Mouse (Mus musculus) layer of hippocampus, postnatal 14 days (tissue): ENCODE measurements at regions not wholly inside any gene's neighbourhood (a gene's known extent, or its start where the extent isn't known, plus 50 kb on each side); places are given as distances from the start of the nearest gene placed in this dataset.
A peak's percentile ranks its signal among the peaks of the same experiment; 100 is the strongest.
"Not testable (repeated sequence)": the region's sequence is repeated elsewhere in the genome, so short reads cannot be mapped to it uniquely, and the experiment has no call there.

Source experiments
- DNase-seq, 2 experiments: peaks; one replicate each; pipeline ENCODE4 v3.0.0; 2021 to 2022; ENCODE audit warnings: low spot score in 2 of 2, mixed read lengths in 1 of 2

DNA sequence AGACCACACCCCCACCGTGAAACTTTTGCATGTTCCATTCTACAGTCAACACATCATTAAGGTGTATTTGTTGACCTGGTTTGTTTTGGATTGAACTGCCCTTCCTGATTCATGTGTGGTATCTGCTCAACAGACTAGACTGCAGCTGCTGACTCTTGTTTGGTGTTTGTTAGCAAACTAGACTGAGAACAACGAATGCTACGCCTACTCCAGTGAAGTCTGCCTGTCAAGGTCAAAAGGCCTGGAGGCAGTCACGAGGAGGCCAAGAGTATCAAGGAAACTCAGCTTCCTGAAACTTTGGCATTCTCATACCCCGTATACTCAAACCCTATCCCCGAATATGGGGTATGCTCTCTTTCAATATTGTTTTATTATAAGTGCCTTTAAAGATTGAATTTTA, 194.2 kb upstream of the Spin1 start:
- DNase-seq, result not testable (repeated sequence)

DNA sequence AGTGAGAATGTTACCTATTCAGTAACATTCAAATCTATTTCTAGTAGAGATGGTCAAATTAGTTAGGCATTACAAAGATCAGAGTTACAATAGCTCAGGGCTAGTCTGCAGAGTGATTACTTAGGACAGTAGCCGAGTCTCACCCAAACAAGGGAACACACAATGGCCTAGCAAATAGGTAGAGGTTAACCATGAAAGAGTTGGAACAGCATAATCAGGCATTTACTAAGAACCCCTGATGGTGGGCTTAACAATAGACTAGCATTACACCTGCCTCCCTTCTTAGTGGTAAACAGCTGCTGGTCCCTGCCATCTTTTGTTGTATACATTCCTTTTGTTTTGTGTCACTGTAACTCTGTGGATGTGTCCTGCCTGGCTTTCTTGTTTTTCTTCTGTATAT, 193.8 kb upstream of the Spin1 start:
- DNase-seq, result no peak

DNA sequence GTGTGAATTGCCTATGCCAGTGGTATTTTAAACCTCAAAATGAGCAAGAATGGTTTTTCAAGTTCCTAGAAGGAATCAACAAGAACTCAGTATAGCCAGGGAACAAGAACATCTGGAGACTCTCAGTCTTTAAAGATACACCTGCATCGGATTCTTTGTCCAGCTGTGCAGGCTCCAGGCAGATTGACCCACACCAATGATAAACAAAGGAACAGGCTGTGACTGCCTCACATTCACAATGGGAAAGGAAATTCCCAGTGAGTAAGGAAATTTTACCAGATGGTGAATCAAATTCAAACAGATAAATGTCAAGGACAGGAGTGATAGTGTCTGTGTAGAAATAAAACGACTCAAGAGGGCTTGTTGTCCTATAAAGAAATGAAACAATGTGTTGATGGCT, 187.9 kb upstream of the Spin1 start:
- DNase-seq, result not testable (repeated sequence)

DNA sequence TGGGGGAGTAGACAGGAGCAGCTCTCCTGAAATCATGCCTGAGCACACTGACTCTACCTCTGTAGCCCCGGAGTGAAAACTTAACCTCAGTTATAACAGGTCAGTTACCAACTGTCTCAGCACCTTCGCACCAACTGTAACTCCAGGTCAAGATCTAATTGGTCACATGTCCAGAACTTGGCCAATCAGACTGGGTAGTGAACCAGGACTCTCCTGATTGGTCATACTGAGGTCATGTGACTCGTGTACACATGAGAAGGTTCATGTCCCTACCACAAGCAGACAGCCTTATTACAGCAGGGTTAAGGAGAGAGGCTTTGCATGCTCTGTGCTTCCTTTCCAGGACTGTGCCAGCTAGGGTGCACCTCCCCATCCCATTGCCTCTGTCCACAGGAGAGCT, 166.7 kb upstream of the Spin1 start:
- DNase-seq, result not testable (repeated sequence)

DNA sequence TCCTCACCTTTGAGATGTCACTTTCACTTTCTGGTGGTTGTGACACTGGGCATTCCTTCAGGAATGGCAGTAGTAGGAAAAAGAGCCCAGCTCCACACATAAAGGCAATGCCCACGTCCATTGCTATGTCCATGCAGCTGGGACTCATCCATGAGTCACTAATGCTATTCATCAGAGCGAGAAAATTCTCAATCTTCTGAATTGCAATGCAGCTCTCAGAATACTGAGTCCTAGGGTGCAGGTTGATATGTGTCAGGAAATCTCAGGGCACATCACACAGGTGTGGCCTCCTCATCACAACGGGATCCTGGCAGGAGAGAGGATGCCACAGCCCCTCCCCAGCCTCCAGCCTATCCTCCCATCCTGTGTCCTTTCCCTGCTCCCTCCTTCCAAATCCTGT, 158.1 kb upstream of the Spin1 start:
- DNase-seq, result no peak

DNA sequence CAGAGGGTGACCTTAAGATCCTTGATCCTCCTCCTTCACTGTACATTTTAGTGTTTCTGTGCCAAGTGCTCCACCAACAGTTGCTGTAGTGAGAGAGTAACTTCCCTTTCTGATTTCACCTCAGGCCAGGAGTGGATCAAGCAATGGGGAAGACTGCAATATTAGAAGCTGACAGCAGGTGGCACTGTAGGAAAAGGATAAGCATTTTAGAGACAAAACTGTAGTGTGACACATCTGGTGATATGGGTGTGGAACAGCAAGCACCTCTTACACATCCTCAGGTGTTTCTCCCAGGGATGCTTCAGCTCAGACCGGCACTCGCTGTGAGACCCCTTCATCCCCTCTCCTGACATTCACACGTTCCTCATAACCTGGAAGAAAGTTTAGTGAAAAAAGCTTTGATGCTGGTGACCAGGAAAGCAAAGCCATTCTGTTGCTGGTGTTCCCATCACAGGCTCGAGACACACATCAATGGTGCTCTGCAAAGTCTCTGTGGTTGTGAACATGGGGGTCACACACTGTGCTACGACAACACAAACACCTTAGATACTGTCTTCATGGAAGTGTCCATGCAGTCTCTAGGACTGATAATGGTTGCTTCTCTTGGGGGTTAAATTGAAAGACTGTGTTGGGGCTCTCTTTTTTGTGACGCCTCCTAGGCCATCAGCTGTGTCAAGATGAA, 151.0 kb upstream of the Spin1 start:
- peak; percentile 80 to 89 for DNase-seq

DNA sequence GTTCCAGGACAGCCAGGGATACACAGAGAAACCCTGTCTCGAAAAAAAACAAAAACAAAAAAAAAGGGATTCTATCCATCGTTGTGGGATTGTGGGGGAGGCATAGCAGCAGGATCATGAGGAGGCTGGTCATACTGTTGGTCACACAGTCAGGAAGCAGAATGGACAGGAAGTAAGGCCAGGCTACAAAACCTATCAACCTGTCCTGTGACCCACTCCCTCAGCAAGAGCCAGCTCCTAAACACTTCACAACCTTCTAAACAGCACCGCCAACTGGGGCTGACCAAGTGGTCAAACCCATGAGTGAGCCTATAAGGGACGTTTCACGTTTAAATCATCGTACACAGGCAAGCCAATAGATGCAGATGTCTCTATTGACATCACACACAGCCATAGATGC, 146.0 kb upstream of the Spin1 start:
- no peak for DNase-seq

DNA sequence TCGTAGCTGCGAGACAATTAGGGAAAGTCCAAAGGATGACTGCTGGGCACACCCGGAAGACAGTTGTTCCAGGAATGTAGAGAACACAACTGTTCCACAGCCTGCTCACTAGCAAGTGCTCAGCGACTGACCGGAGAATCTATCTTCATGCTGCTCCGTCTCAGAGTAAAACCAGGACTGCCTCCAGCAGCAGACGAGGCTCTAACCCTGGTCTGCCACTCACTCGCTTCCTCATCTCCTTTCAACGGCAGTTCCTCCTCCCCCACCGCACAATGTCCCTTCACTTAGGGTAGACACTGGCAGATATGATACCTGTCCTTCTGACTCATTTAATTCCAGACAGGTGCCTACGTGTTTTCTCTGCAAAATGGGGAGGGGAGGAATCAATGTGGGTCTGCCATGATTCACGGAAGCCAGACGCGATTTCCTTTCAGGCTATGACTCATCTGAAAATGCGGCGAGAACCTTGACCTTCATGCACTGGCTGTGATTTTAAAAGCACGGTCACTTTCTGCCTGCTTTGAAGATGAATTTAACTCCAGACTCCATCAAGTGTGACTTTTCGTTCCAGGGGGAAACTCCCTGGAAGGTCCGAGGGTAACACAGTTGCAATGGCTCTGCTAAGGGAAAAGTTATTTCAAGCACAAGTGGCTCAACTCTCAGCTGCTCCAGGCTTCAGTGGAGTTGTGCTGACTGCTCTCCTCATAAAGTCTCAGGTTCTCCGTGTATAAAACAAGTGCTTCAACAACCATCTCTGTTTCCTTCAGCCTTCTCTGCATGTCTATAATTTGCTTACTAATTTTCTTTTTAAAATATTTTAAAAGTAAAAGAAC, 142.4 kb upstream of the Spin1 start:
- no peak for DNase-seq

DNA sequence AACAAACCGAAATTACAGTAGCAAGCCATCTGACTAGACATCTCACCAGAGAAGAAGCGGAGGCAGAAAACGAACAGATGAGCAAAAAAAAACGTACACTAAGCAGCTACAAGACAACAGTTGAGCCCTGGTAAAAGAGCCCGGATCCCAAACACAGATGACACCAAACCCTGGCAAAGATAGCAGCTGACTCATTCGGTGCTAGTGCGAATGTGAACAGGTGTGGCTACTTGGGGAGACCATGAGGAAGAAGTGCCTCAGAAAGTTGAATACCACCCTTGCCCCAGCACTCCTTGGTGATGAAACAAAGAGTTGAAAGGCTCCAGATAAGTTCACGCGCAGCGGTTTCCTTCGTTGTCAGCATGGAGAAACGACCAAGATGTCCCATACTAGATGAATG, 139.8 kb upstream of the Spin1 start:
- no peak for DNase-seq

DNA sequence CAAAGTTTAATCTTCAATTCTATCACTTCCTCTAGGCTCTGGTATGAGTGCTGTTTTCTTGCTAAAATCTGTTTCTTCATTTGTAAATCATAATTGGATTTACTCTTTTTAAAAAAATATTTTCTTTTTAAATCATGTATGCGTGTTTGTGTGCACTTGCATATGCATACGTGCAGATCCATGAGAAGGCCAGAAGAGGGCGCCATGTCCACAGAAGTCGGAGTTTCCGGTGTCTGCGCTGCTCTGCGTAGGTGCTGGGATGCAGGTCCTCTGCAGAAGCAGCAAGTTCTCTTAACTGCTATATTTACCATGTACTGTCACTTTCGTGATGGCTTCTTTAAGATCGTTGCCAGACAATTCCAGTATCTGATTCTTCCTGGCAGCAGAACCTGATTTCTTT, 136.6 kb upstream of the Spin1 start:
- DNase-seq, result no peak

DNA sequence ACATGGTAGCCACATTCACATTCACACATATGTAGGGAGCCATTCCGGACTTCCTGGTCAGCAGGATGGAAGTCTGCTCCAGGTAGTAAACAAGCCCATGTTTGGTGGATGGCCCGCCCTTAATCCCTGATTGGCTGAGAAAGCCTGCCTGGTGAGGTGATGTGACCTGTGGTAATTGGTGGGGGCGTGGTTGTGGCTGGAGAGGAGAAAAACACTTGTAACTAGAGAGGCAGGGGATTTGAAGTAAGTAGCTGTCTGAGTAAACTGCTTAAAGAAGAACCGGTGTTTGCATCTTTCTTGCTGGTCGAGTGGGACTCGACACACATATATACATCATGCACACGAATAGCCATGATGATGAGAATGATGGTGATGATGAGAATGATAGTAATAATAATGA, 135.6 kb upstream of the Spin1 start:
- DNase-seq, result not testable (repeated sequence)

DNA sequence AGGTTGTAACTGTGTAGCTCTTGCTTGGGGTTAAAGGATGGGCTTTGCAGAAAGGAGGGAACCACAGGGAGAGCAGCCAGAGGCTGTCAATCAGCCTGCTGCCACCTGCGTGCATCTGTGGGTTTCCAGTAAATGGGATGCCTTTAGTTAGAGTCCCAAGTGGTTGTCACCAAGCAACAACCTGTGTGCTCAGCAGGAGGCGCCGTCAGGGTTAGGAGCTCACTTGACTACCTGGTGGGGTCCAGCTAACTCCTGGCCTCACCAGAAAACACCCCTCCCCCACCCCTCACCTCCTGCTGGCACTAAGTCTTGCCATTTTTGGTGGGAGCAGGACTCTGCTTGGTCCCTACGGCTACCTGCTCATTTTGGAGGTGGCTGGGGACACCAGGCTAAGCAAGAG, 135.0 kb upstream of the Spin1 start:
- no peak for DNase-seq

DNA sequence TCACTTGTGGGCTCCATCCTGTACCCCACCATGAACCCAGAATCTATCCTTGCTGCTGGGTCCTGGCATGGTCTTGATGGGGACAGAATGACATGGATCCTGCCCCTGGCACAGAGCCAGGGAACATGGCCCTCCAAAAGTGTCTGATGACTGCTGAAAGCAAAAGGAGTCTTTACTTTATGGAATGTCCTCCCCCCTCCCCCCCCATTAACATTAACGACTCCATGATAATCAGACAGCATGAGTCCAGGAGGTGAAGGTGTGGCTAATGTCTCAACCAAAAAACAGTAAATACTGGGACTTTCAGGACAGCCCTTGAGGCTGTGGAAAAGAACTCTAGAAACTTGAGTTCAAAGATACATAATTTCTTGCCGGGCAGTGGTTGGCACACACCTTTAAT, 133.9 kb upstream of the Spin1 start:
- no peak for DNase-seq

DNA sequence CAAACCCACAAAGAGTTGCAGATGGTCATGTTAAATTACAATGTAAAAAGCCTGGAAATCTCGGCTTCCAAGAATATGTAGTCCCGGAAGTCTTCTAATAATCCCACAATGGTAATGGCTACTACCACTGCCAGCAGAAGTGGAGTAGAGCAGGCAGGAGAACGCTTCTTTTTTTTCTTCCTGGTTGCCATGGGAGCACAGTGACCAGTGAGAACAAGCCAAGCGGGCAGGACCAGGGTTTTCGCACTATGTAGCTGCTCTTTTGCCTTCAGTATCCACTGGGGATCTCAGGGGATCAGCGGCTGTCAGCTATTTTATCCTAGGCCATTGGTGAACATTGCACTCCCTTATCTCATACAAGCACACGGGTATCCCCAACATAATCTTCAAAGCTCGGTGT, 127.3 kb upstream of the Spin1 start:
- no peak for DNase-seq

DNA sequence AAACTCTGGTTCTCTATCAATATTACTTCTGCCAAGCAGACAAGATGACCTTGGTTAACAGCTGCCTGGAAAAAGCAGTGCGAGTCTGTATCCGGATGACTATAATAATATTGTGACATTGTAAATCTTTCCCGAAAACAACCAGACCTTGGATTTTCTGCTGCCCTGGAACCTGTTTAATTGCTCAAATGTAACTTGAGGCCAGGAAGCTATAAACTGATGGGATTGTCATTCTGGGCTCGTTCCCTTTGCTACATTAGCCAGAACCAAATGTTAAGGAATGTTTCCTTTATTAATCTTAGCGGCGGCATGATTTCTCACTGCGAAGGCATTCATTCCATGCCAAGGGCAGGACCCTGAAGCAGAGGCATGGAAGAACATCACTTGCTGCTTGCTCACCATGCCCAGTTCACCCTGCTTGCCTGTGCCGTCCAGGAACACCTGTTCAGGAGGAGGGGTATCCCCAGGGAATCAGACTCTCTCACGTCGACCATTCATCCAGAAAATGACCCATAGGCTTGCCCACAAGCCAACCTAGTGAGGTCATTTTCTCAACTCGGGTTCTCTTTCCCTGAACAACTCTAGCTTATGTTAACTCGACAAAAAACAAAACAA, 125.3 kb upstream of the Spin1 start:
- DNase-seq, result no peak

DNA sequence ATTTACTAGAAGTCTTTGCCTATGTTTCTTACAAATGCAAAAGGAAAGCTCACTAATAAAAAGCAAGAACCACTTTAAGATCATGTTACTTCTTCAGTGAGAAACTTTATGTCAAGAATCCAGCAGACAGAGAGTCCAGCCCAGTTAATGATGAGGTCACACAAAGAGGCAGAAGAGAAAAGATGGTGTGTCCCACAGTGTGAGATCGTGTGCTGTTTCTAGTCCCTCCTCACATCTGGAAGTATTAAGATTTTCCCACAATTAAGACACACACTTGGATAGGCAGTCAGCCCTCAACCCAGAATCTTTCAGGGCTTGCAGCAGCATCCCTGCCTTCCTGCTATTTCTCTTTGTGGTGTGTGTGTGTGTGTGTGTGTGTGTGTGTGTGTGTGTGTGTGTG, 118.7 kb upstream of the Spin1 start:
- DNase-seq, result no peak

DNA sequence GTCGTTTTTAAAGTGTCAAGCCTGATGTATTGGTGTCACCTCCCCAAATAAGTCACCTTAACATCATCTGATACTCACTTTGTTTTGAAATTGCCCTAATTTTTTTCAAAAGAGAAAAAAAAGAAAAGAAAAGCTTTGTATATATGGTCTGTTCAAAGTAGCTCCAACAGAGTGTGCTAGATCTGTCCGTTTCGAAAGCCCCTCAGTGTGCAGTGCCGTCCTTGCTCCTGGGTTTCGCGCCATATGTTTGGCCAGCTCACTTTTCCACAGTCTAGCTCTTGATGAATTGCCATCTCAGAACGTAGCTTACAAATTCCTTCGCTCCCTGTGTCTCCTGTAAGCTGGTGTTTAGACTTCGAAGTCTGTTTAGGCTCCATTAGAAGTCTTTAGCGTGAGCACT, 117.7 kb upstream of the Spin1 start:
- DNase-seq, result no peak

DNA sequence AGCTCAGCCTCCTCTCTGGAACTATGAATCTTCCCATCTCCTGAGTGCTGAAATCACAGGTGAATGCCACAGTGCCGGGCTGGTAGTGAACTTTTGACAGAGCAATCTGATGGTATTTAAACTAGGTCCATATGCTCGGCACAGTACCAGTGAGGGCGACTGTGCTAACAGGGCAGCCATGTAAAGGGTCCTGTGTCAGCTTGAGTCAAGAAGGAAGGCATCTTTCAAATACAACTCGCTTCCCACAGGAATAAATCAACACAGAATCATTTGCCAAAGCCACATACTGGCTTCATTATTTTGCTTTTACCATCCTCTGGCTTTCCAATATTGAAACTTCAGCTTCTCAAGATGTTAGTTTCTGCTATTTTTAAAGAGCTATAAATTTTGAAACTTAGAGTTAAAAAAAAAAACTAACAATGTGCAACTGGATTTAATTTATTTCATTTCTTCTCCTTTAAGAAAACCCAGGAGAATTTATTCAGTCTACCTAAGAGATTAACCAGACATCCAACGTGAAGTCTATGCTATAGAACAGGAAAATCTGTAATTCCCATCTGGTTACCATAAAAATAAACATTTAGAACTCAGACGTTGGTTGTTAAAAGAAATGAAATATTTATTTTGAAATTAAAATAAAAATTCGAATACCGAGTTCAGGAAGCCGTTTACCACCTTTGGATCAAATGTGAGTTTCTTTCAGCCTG, 108.8 kb upstream of the Spin1 start:
- DNase-seq, result no peak

DNA sequence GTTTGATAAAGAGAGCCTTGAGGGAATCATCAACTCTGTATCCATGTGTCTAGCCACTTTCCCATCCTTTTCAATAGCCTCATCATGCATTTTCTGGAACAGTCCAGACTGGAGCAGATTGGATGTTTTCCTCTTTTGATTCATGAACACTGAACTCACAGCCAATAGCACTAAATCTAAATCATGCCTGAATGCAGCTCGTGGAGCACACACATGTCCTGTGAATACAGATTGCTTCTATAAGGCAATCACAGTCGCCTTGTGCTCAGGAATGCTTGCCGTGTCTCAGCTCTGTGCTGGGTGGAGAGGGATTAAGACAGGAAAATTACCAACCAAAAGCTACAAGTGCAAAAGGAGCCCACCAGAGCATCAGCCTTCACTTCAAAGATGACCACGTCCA, 100.9 kb upstream of the Spin1 start:
- DNase-seq, result peak in 1 of 2 experiments; percentile 8

DNA sequence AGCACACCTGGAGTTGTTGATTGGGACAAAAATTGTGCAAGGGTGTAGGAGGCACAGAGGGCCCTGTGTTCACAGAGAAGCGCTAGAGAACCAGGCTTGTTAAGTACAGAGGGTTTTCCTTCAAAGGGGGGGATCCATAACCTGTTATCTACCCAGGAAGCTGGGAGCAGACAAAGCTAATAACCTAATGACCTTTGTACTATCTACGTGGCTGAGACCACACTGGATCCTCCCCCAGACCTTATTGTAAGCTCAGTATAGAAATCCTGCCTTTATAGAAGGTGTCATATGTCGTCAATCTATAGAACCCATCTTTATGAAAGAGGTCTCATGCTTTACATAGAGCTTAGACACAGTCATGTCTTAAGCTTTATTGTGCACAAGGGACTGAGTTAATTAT, 95.9 kb upstream of the Spin1 start:
- no peak for DNase-seq

DNA sequence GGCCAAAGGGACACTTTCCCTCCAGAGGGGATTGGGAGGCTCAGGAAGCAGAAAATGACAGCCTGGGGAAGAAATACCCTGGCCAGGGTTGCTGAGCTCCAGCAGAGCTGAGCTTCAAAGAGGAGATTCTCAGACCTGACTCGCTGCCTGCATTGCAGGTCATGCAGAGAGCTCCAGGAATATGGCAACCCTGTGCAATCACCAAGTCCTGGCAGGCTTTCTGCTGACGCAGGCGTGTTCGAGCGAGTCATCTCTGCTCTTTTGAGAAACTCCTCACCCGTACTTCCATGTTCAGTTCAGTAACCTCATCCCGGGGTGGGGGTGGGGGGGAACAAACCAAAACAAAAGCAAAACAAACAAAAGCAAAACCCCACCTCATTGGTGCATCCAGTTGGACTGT, 89.9 kb upstream of the Spin1 start:
- DNase-seq, result no peak

DNA sequence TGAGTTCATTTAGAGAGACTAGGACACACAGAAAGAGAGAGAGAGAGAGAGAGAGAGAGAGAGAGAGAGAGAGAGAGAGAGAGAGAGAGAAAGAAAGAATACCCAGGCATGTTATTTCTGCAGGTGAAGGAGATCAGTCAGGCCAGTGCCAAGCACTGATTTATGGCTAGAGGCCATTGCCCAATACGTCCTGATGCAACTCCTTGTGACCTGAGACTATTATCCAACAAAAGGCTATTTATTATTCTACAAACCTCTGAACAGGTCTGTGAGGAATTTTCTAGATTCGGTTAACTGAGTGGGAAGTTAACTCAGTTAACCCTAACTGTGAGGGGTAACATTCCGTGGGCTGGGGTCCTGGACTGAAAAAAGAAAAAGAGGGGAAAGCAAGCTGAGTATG, 84.5 kb upstream of the Spin1 start:
- no peak for DNase-seq
